Mouse (Mus musculus): ENCODE measurements at regions not wholly inside any gene's neighbourhood (a gene's known extent, or its start where the extent isn't known, plus 50 kb on each side); places are given as distances from the start of the nearest gene placed in this dataset.

DNA sequence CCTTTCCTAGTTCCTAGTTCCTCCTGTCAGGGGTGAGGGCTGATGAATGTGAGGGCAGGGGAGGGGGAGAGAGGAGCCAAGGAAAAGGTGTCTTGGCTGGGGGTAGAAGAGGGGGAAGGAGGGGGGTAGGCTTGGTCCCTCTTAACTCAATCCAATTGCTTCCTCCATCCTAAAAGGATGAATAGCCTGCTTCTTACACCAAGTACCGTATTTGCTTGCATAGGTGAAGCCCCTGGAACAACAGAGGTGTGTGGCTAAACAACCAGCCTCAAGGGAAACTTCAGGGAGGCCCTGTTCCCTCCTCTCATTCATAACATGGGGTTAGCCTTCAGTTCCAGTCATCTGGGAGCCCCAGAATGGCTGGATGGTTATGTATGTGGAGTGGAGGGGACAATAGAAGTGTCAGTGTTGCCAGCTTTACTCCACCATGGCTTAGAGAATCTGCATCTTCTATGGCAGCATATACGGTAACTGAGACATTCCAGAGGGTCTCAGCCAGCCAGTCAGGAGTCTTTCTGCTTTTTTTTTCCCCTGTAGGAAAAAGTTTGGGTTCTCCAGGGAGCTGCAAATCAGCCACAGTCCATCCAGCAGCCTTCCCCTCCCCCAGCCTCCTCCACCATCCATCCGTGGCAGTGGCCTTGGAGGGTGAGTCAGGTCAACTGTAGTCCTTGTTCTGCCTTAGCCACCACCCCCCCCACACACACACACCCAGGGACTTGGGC lies 100.2 kb upstream of the Ccnd2 start:
- DNase-seq = no peak

- no peak for DNase-seq
Observed at GRCm38 (mm10) chr6:127253935-127254334, 101.9 kb upstream of the Ccnd2 start.

- no peak for DNase-seq
Observed at GRCm38 (mm10) chr6:127263903-127264680, 112.1 kb upstream of the Ccnd2 start.

DNA sequence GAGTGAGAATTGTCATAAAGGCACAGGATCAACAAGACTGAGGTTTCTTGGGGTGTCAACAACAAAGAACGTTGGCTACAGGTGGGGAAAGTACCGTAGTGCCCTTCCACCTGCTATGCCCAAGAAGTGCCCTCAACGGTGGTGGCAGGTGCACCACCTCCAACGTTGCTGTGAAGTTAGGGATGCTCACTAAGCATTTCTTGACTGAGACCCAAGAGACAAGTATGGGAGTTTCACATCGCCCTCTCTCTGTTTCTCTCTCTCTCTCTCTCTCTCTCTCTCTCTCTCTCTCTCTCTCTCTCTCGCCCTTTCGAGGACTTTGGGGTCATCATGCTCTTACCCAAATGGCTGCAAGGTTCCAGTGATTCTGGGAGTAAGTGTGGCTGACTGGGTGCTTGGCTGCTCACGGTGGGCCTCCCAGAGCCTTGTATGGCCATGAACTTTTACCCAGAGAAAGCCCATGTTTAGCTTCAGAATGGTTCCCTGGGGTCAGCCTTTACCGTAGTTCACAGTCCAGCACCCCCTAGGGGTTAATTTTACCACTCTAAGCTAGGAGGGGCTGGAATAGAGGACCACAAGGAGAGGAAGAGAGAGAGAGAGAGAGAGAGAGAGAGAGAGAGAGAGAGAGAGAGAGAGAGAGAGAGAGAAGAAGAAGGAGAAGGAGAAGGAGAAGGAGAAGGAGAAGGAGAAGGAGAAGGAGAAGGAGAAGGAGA lies 113.2 kb upstream of the Ccnd2 start:
- no peak for DNase-seq

DNA sequence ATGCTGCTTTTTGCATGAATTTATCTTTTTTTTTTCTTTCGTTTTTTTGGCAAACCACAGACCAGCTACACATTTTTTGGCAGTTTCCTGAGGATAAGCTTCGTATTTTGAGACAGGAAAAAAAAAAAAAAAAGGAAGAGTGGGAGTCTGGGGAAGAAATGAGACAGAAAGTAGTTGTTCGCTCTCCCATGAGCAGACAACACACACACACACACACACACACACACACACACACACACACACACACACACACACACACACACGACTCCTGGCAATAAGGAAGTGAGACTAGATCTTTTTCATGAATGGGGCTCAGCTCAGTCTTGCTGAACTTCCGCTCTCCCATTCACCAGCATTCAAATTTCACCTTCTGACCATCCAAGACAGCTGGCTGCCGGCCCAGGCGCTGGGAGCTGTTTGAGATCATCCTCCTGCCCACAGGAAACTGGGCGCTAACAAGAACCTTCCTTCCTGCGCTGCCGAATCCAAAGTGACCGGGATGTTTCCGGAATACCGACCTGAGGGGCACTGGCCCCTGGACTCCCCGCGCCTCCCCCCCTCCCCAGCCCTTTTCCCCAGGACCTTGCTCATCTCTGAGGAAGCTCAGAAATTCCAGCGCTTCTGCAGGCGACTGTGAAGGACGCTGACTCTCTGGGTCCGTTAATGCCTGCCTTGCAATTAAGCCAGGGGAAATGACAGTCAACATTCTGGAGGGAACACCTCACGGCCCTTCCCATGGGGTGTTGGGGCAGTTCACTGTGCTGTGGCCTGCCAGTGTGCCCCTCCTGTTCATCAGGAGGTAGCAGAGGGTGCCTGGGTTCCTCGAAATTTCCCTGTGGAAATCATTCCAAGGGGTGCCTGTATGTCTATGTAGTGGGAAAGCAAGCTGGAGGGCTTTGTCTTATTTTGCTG lies 114.2 kb upstream of the Ccnd2 start:
- peak; percentile 80 for DNase-seq

DNA sequence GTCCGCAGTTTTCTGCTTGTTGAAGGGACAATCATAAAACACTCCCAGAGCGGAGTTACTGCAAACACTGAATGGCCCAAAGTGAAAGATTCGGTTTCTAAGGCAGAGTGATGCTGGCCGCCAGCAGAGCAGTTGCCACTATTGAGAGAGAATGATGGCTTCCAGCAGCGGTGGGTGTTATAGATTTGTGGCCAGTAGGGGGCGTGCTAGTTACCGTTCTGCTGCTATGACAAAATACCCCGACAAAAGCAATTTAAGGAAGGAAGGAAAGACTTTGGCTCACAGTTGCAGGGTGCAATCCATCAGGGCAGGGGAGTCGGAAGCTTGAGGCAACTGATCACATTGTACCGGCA lies 114.8 kb upstream of the Ccnd2 start:
- peak; percentile 6 for DNase-seq

- no peak for DNase-seq
Observed at GRCm38 (mm10) chr6:127269021-127269420, 117.0 kb upstream of the Ccnd2 start.

GRCm38 (mm10) chr6:127269525-127270044 lies 117.6 kb upstream of the Ccnd2 start:
- DNase-seq = no peak

GRCm38 (mm10) chr6:127270774-127271173 lies 118.8 kb upstream of the Ccnd2 start:
- no peak for DNase-seq

GRCm38 (mm10) chr6:127271418-127271817 lies 119.4 kb upstream of the Ccnd2 start:
- no peak for DNase-seq

- peak; percentile 7 for DNase-seq
Observed at GRCm38 (mm10) chr6:127272630-127273029, 120.6 kb upstream of the Ccnd2 start.

DNA sequence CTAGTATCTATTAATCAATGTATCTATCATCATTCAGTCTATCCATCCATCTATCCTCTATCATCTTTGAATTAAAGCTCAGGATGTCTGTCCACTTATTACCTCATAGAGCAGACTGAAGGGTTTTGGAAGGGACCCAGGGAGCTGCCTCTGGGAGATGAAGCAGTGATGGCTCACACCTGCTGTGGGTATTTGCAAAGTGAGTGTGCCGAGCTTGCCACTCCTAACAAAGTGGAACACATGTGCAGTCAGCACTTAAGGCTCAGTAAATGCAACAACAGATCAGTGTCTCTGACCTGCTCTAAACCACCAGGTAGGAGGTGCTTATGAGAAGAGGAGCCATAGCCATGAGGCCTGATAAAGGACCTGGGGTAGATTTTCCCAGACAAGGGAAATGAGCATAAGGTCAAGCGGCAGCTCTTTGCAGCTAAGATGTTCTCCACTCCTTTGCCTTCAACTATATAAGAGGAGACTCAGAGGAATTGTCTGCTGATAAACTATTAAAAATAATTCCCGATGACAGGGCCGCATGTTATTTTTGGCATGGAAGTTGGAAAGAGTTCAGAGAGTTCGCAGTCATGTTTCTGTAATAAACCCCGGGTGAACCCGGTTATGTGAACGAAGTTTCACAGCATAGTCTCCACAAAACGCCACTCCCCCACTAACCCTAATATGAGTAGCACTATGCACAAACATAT lies 122.9 kb upstream of the Ccnd2 start:
- DNase-seq = no peak

- no peak for DNase-seq
Observed at GRCm38 (mm10) chr6:127275430-127275784, 123.4 kb upstream of the Ccnd2 start.

GRCm38 (mm10) chr6:127276362-127276761 lies 124.4 kb upstream of the Ccnd2 start:
- DNase-seq = no peak

DNA sequence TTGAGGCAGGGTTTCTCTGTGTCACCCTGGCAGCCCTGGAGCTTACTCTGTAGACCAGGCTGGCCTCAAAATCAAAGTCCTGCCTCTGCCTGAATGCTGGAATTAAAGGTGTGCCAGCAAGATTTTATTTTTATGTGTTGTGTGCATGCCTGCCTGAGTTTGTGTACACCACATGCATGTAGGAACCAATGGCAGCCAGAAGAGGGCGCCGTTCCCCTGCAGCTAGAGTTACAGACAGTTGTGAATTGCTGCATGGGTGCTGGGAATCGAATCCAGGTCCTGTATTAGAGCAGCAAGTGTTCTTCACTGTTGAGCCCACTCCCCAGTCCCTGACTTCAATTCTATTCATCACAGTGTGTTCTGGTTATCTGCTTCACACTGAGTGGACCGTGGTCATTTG lies 126.4 kb upstream of the Ccnd2 start:
- no peak for DNase-seq

GRCm38 (mm10) chr6:127284226-127284625 lies 132.2 kb upstream of the Ccnd2 start:
- no peak for DNase-seq

GRCm38 (mm10) chr6:127286681-127287476 lies 134.9 kb upstream of the Ccnd2 start:
- DNase-seq = no peak

DNA sequence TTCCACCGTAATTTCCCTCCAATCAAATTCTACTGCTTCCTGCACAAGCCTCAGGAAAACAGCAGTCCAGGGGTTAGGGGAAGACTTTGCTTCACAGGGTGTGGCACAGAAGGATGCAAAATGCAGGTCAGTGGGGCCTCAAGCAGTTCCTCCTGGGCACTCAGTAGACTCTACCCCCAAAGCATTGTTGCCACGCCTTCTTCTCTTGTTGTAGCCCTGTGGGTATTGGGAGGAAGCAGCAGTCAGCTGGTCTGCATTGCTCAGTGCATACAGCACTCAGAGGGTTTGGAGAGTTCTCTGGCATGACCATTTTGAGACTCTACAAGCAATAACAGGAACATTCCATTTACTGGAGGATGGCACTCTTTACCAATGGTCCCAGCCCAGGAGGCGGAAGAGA lies 137.0 kb upstream of the Ccnd2 start:
- no peak for DNase-seq

- DNase-seq = no peak
Observed at GRCm38 (mm10) chr6:127291937-127292336, 139.9 kb upstream of the Ccnd2 start.

DNA sequence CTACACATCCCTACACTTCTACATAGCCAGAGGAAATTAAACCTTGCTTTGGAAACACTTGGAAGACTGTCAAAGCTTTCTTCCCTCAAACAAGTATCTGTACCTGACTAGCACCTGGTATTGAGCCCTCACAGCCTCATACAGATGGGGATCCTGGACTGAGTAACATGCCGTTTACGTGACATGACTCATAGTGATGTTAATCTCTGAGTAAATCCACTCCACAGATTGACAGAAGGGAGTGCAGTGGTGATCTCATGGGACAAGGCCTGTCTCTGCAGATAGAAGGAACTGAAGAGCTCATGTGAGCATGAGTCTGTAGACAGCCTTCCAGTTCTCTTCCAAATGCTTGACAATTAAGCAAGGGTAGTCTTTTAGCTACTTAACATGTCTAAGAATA lies 141.8 kb upstream of the Ccnd2 start:
- no peak for DNase-seq

DNA sequence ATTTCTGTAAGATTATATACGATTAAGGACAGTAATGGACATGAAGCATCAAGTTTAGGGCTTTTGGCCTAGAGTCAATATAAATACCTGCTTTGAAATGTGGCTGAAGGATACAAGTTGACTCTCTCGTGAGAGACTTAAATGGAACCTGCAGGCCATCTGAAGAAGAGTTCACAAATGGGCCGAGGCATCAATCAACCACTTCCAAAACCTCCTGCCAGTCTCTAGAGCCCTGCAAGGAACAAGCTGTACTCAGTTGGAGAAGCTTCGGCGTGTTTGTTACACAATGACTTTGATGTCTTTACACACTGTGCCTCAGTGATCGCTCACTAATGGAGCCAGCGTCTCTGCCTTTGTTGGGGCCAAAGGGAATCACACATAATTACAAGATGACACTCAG lies 146.1 kb upstream of the Ccnd2 start:
- DNase-seq = no peak

Measured in kidney, adult 11 months (tissue).